Mouse (Mus musculus) kidney, embryonic 16.5 days (tissue): Measurements from ENCODE around the gene Cdk9. TPM values are rescaled to one million over a fixed set of nuclear protein-coding genes. Genes with fewer than 3 reads are reported as not detected.
A peak's percentile ranks its signal among the peaks of the same experiment; 100 is the strongest.

Source experiments
- ATAC-seq: fragments of 200-750 bp; cut with Nextera tagmentation; 2 replicates; pipeline ENCODE4 v1.8.0; 2017; ENCODE audit warnings: moderate TSS enrichment; ENCODE audit not compliant: low FRiP score, low TSS enrichment
- H3K27ac ChIP-seq: fragments of 300-500 bp; sonication (generic); 2 replicates; pipeline ENCODE4 v1.5.1; 2014; ENCODE audit warnings: low read length
- H3K27me3 ChIP-seq: fragments of 300-500 bp; sonication (generic); 2 replicates; pipeline ENCODE4 v1.6.1; 2014; ENCODE audit warnings: low read length, control low read depth, mixed read lengths; ENCODE audit not compliant: insufficient read depth
- H3K36me3 ChIP-seq: fragments of 300-500 bp; sonication (generic); 2 replicates; pipeline ENCODE4 v1.6.1; 2014; ENCODE audit warnings: low read length, control low read depth, mixed read lengths; ENCODE audit not compliant: insufficient read depth
- H3K4me1 ChIP-seq: fragments of 300-500 bp; sonication (generic); 2 replicates; pipeline ENCODE4 v1.6.1; 2014; ENCODE audit warnings: low read length, control low read depth, mixed read lengths; ENCODE audit not compliant: insufficient read depth
- H3K4me2 ChIP-seq: fragments of 300-500 bp; sonication (generic); replicated peaks from 2 replicates; pipeline ENCODE4 v1.6.1; 2014; ENCODE audit warnings: low read depth, low read length
- H3K4me3 ChIP-seq: fragments of 300-500 bp; sonication (generic); 2 replicates; pipeline ENCODE4 v1.5.1; 2014; ENCODE audit warnings: mild to moderate bottlenecking, low read length
- H3K9ac ChIP-seq: fragments of 300-500 bp; sonication (generic); replicated peaks from 2 replicates; pipeline ENCODE4 v1.6.1; 2014; ENCODE audit warnings: low read length
- H3K9me3 ChIP-seq: fragments of 300-500 bp; sonication (generic); 2 replicates; pipeline ENCODE4 v1.6.1; 2016; ENCODE audit warnings: low read length, control low read depth
- WGBS: fragments of 180-500 bp; shearing (Covaris S2); extraction: QIAGEN DNeasy Blood & Tissue Kit; methylation state at CpG from one replicate; pipeline ENCODE4 v1.1.7; 2014; 5-methylcytosine and 5-hydroxymethylcytosine counted together
- polyA plus RNA-seq: library from polyadenylated mRNA; unstranded; fragments of >200 nt; fragmentation: Nextera tagmentation; extraction: Ambion mirVana; gene quantifications from 2 replicates; pipeline ENCODE4 v1.2.1, GENCODE M21; 2015

Cdk9 gene
- 113 and 115 TPM in 2 replicates for polyA plus RNA-seq

GRCm38 (mm10) chr2:32712934-32713817, at the start of gene Cdk9:
TSS of gene Cdk9 (minus strand) at chr2:32713076.
- Histone ChIP-seq H3K4me3 (peak within 1 kb of the TSS; percentile 92), H3K27ac (peak within 1 kb of the TSS; percentile 97), H3K27me3 (no peaks in the 10 kb centered on the region), H3K9ac (peak within 1 kb of the TSS; percentile 91), H3K9me3 (0 out of 2 replicates have a peak, but pooled peaks cover 2% of the 10 kb centered on the region), H3K4me1 (peaks cover 17% of the 10 kb centered on the region), H3K4me2 (peak within 1 kb of the TSS; percentile 71), H3K36me3 (peaks cover 28% of the 10 kb centered on the region)
- WGBS: under 1% methylated on average over 41 of the region's 79 CpGs
- ATAC-seq: peak; percentile 90

- peaks cover 18% of the 10 kb centered on the region; the same call in 1 of the 2 replicates for H3K36me3 ChIP-seq
- H3K27me3 ChIP-seq: no peaks in the 10 kb centered on the region
- H3K4me3 ChIP-seq: no peak overlapping the region
- 92% methylated on average over 4 of the region's 4 CpGs for WGBS
- ATAC-seq: no peak
- H3K9me3 ChIP-seq: no peaks in the 10 kb centered on the region
- H3K27ac ChIP-seq: no peak overlapping the region
- peaks cover 10% of the 10 kb centered on the region for H3K4me1 ChIP-seq
- no peak overlapping the region for H3K9ac ChIP-seq
- no peak overlapping the region for H3K4me2 ChIP-seq
Observed at GRCm38 (mm10) chr2:32761859-32762258, 49.0 kb upstream of the Cdk9 start.

DNA sequence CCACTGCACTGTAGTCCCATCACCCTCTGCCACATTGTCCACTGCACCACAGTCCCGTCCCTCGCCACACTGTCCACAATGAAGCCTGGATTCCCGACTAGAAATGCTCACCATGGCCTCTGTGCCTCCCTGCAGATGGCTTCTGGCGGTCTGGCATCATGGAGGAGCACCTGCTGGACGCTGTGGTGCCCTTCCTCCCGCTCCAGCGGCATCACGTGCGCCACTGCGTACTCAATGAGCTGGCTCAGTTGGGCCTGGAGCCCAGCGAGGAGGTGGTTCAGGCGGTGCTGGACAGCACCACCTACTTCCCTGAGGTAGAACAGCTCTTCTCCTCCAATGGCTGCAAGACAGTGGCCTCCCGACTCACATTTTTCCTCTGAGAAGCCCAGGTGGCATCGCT, 48.5 kb upstream of the Cdk9 start:
- no peak overlapping the region for H3K4me3 ChIP-seq
- peaks cover 18% of the 10 kb centered on the region; the same call in 1 of the 2 replicates for H3K36me3 ChIP-seq
- no peak overlapping the region for H3K9ac ChIP-seq
- H3K27me3 ChIP-seq: no peaks in the 10 kb centered on the region
- peaks cover 12% of the 10 kb centered on the region for H3K4me1 ChIP-seq
- 89% methylated on average over 14 of the region's 14 CpGs for WGBS
- H3K27ac ChIP-seq: no peak overlapping the region
- H3K9me3 ChIP-seq: no peaks in the 10 kb centered on the region
- no peak for ATAC-seq
- H3K4me2 ChIP-seq: no peak overlapping the region

DNA sequence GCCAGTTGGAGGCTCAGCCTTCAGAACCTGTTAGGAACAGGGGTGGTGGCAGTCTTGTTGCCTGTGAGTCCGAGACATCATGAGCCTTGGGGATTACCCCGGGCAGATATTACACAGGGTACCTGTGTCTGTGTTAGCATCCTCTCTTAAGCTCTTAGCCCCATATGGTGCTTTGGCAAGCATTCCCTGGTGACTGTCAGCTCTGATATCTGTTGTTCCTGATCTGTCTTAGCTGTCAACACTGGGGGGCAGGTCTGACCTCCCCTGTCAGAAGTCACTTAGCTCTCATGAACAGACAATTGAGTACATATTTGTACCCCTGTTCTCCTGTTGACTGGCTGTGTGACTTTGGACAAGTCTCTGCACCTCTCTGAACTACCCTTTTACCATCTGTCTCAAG, 46.1 kb upstream of the Cdk9 start:
- Histone ChIP-seq H3K4me2 (no peak overlapping the region), H3K27ac (no peak overlapping the region), H3K27me3 (no peaks in the 10 kb centered on the region), H3K36me3 (peaks cover 28% of the 10 kb centered on the region; the same call in 1 of the 2 replicates), H3K4me3 (no peak overlapping the region), H3K4me1 (peaks cover 12% of the 10 kb centered on the region), H3K9me3 (no peaks in the 10 kb centered on the region), H3K9ac (no peak overlapping the region)
- no peak for ATAC-seq
- 94% methylated on average over 2 of the region's 2 CpGs for WGBS

DNA sequence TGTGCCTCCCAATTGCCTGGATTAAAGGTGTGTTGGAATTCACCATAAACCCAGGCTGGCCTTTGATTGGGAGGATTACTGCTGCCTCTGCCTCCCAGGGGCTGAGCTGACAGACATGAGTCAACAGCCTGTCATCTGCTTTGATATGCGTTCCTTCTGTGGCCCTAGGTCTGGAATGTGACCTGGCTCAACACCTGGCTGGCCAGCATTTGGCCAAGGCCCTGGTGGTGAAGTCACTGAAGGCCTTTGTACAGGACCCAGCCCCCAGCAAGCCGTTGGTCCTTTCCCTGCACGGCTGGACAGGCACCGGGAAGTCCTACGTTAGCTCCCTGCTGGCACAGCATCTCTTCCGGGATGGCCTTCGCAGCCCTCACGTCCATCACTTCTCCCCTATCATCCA, 45.6 kb upstream of the Cdk9 start:
- WGBS: 58% methylated on average over 8 of the region's 8 CpGs
- no peak overlapping the region for H3K9ac ChIP-seq

DNA sequence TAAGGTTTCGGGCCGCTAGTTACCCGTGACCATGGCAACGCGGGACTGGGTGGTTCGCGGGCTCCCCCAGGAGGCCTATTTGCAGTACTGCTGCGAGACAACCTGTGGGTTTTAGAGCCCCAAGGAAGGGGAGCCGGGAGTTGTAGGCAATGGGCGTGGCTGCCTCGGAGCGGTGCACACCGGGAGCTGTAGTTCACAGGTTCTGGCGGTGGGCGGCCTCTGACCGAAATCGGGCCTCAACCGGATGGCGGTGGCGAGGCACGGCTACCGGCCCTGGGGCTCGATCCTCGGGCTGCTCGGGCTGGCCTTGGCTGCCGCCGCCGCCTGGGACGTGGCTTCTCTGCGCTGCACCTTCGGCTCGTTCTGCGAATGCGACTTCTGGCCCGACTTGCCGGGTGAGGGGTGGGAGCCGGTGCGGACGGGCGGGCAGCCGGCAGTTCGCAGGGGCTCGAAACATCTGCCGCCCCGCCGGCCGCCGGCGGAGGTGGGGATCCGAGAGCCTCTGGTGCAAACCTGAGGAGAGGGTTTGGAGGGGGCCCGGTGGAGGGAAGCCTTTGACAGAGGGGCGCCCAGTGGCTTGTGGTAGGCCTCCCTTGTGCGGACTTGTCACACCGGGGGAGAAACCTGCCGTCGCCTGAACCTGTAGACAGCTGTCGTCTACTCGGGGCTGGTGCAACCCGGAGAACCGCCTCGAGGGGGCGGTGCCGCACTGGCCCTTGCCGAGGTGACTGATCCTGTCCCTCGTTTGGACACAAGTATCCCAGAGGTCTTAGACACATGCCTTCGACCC, 44.4 kb upstream of the Cdk9 start, which contains the start of gene Tor2a:
Tor2a (plus strand) TSS at position 179 of the 790 bp plus-strand sequence.
- peak within 1 kb of the TSS; percentile 78 for H3K4me3 ChIP-seq
- H3K27me3 ChIP-seq: no peaks in the 10 kb centered on the region
- peaks cover 28% of the 10 kb centered on the region for H3K36me3 ChIP-seq
- under 1% methylated on average over 63 of the region's 66 CpGs for WGBS
- H3K9me3 ChIP-seq: no peaks in the 10 kb centered on the region
- ATAC-seq: peak; percentile 95
- H3K4me1 ChIP-seq: peaks cover 13% of the 10 kb centered on the region
- peak within 1 kb of the TSS; percentile 87 for H3K27ac ChIP-seq
- peak within 1 kb of the TSS; percentile 64 for H3K4me2 ChIP-seq
- peak within 1 kb of the TSS; percentile 92 for H3K9ac ChIP-seq

More for the DNA sequence above, 45.6 kb upstream of the Cdk9 start:
- H3K27ac ChIP-seq: no peak overlapping the region
- no peaks in the 10 kb centered on the region for H3K9me3 ChIP-seq
- H3K36me3 ChIP-seq: peaks cover 28% of the 10 kb centered on the region; the same call in 1 of the 2 replicates
- H3K4me3 ChIP-seq: no peak overlapping the region
- no peak for ATAC-seq
- H3K4me2 ChIP-seq: no peak overlapping the region
- no peaks in the 10 kb centered on the region for H3K27me3 ChIP-seq
- peaks cover 12% of the 10 kb centered on the region for H3K4me1 ChIP-seq

GRCm38 (mm10) chr2:32756674-32757055, 43.8 kb upstream of the Cdk9 start:
- peaks cover 25% of the 10 kb centered on the region for H3K36me3 ChIP-seq
- peak; percentile 33; the same call in 1 of the 2 replicates for ATAC-seq
- peak overlapping the region; percentile 15; the same call in 1 of the 2 replicates for H3K4me2 ChIP-seq
- H3K4me3 ChIP-seq: no peak overlapping the region
- peaks cover 19% of the 10 kb centered on the region for H3K4me1 ChIP-seq
- no peak overlapping the region for H3K9ac ChIP-seq
- H3K27ac ChIP-seq: no peak overlapping the region
- H3K9me3 ChIP-seq: no peaks in the 10 kb centered on the region
- 21% methylated on average over 5 of the region's 6 CpGs for WGBS
- no peaks in the 10 kb centered on the region for H3K27me3 ChIP-seq

- H3K36me3 ChIP-seq: peaks cover 22% of the 10 kb centered on the region
- H3K4me3 ChIP-seq: peak overlapping the region; percentile 46; the same call in 1 of the 2 replicates
- ATAC-seq: no peak
- H3K4me1 ChIP-seq: peaks cover 15% of the 10 kb centered on the region
- no peak overlapping the region for H3K9ac ChIP-seq
- no peak overlapping the region for H3K27ac ChIP-seq
- H3K27me3 ChIP-seq: no peaks in the 10 kb centered on the region
- 64% methylated on average over 10 of the region's 10 CpGs for WGBS
- peak overlapping the region; percentile 63 for H3K4me2 ChIP-seq
- no peaks in the 10 kb centered on the region for H3K9me3 ChIP-seq
Observed at GRCm38 (mm10) chr2:32752181-32752580, 39.3 kb upstream of the Cdk9 start.

- Histone ChIP-seq H3K4me3 (peak overlapping the region; percentile 46), H3K4me1 (peaks cover 13% of the 10 kb centered on the region), H3K27me3 (no peaks in the 10 kb centered on the region), H3K9ac (peak overlapping the region; percentile 50), H3K36me3 (peaks cover 22% of the 10 kb centered on the region), H3K4me2 (peak overlapping the region; percentile 63), H3K27ac (peak overlapping the region; percentile 62), H3K9me3 (no peaks in the 10 kb centered on the region)
- ATAC-seq: no peak
- 35% methylated on average over 8 of the region's 10 CpGs for WGBS
Observed at GRCm38 (mm10) chr2:32751665-32752033, 38.8 kb upstream of the Cdk9 start.
